Mouse (Mus musculus): ENCODE measurements at regions not wholly inside any gene's neighbourhood (a gene's known extent, or its start where the extent isn't known, plus 50 kb on each side); places are given as distances from the start of the nearest gene placed in this dataset.

DNA sequence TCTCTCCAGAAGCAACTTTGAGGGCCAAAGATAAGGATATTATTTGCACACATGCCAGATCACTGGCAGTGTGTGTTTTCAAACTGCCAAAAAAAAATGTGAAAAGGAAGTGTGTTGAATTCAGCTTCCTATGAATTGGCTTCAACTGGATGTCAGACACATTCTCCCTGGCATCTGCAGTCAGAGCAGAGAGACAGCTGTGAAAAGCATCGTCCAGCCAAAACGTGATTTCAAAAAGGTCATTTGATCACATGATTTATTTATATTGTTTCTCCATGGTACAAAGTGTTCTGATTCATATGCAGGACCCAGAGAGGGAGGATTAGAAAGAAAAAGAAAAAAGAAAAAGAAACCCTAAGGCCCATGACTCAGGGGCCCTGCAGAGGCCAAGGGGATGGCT is 207.2 kb upstream of the Adamts9 start:
- TF ChIP-seq CTCF (IDR thresholded peaks at IDR 0.05; ENCODE audit: low read depth): no peak
- Histone ChIP-seq H3K27me3 (ENCODE audit: insufficient read depth, low read length) (no peaks in the 10 kb centered on the region), H3K36me3 (ENCODE audit: insufficient read depth) (no peaks in the 10 kb centered on the region), H3K4me1 (ENCODE audit: insufficient read depth) (0 out of 2 replicates have a peak, but pooled peaks cover 6% of the 10 kb centered on the region), H3K9me3 (ENCODE audit: low read depth, low read length) (no peaks in the 10 kb centered on the region), H3K4me3 (ENCODE audit: low read depth, low read length) (no peak overlapping the region), H3K9ac (no peak overlapping the region), H3K4me2 (no peak overlapping the region), H3K27ac (ENCODE audit: low read depth) (peak overlapping the region; percentile 48; the same call in 1 of the 2 replicates)
- peak; percentile 87 for ATAC-seq (ENCODE audit: insufficient read depth)
- 20% methylated on average over 2 of the region's 2 CpGs for WGBS
- DNase-seq: peak; percentile 88

DNA sequence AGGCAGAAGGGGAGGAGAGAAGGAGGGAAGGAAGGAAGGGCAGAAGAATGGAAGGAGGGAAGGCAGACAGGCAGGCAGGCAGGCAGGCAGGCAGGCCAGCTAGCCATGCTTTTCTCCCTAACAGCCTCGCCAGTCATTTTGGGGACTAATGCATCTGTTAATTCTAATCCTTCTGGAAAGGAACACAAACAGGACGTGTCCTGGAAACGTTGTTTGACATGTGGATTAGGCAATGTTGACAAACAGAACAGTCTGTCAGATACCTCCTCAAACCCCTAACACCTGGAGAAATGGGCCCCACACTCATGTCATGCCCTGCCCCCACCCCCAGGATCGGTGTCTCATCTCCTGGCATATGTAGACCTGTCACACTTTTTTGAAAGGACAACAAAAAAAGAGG is 206.7 kb upstream of the Adamts9 start:
- ATAC-seq (ENCODE audit: insufficient read depth): peak; percentile 76; the same call in 1 of the 2 replicates

DNA sequence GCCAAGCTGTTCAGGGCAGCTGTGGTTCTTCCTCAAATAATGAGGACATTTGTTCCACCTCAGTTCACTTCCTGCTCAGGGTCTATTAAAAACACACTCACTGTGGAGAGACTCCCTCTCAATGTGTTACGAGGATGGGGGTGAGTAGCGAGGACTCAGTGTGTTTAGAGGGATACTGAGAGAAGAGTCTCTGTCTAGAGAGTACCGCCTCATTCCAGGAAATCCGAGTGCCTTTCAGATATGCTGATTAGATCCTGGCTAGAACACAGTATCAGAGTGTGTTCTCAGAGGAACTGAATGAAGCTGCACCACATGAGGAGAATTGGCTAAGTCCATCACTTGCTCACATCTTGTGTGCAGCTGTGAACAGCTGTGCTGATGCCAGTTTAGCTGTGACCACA is 197.0 kb upstream of the Adamts9 start:
- WGBS: 42% methylated on average over 4 of the region's 4 CpGs
- Histone ChIP-seq H3K9ac (no peak overlapping the region), H3K9me3 (ENCODE audit: low read depth, low read length) (no peaks in the 10 kb centered on the region), H3K36me3 (ENCODE audit: insufficient read depth) (no peaks in the 10 kb centered on the region), H3K4me3 (ENCODE audit: low read depth, low read length) (no peak overlapping the region), H3K27me3 (ENCODE audit: insufficient read depth, low read length) (no peaks in the 10 kb centered on the region), H3K4me1 (ENCODE audit: insufficient read depth) (no peaks in the 10 kb centered on the region), H3K27ac (ENCODE audit: low read depth) (no peak overlapping the region), H3K4me2 (no peak overlapping the region)
- peak; percentile 24 for DNase-seq
- ATAC-seq (ENCODE audit: insufficient read depth): no peak
- TF ChIP-seq CTCF (IDR thresholded peaks at IDR 0.05; ENCODE audit: low read depth): no peak

More for the DNA sequence above, 206.7 kb upstream of the Adamts9 start:
- Histone ChIP-seq H3K4me3 (ENCODE audit: low read depth, low read length) (no peak overlapping the region), H3K27ac (ENCODE audit: low read depth) (peak overlapping the region; percentile 48; the same call in 1 of the 2 replicates), H3K4me1 (ENCODE audit: insufficient read depth) (0 out of 2 replicates have a peak, but pooled peaks cover 6% of the 10 kb centered on the region), H3K9ac (no peak overlapping the region), H3K27me3 (ENCODE audit: insufficient read depth, low read length) (no peaks in the 10 kb centered on the region), H3K9me3 (ENCODE audit: low read depth, low read length) (no peaks in the 10 kb centered on the region), H3K4me2 (no peak overlapping the region), H3K36me3 (ENCODE audit: insufficient read depth) (no peaks in the 10 kb centered on the region)
- DNase-seq: peak; percentile 73
- WGBS: 14% methylated on average over 4 of the region's 4 CpGs
- no peak for TF ChIP-seq CTCF (IDR thresholded peaks at IDR 0.05; ENCODE audit: low read depth)

DNA sequence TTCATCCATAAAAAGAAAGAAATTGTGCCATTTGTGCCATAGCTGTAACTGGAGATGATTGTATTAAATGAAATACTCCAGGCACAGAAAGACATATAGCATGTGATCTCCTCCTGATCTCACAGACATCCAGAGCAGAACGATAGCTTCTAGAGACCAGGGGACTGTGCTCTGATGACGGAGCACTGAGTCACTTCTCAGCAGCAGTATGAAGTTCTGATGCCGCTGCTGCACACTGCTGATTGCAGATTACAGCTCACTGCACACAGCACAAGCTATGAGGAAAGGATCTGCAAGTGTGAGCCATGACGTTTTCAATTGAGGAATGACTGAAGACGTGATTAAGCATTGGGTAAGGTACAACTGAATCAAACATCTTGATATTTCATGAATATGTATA is 190.6 kb upstream of the Adamts9 start:
- Histone ChIP-seq H3K36me3 (ENCODE audit: insufficient read depth) (no peaks in the 10 kb centered on the region), H3K4me3 (ENCODE audit: low read depth, low read length) (no peak overlapping the region), H3K4me1 (ENCODE audit: insufficient read depth) (peaks cover 3% of the 10 kb centered on the region; the same call in 1 of the 2 replicates), H3K9ac (no peak overlapping the region), H3K27ac (ENCODE audit: low read depth) (no peak overlapping the region), H3K27me3 (ENCODE audit: insufficient read depth, low read length) (no peaks in the 10 kb centered on the region), H3K4me2 (no peak overlapping the region), H3K9me3 (ENCODE audit: low read depth, low read length) (no peaks in the 10 kb centered on the region)
- no peak for ATAC-seq (ENCODE audit: insufficient read depth)
- 60% methylated on average over 5 of the region's 5 CpGs for WGBS
- TF ChIP-seq CTCF (IDR thresholded peaks at IDR 0.05; ENCODE audit: low read depth): no peak
- DNase-seq: no peak

DNA sequence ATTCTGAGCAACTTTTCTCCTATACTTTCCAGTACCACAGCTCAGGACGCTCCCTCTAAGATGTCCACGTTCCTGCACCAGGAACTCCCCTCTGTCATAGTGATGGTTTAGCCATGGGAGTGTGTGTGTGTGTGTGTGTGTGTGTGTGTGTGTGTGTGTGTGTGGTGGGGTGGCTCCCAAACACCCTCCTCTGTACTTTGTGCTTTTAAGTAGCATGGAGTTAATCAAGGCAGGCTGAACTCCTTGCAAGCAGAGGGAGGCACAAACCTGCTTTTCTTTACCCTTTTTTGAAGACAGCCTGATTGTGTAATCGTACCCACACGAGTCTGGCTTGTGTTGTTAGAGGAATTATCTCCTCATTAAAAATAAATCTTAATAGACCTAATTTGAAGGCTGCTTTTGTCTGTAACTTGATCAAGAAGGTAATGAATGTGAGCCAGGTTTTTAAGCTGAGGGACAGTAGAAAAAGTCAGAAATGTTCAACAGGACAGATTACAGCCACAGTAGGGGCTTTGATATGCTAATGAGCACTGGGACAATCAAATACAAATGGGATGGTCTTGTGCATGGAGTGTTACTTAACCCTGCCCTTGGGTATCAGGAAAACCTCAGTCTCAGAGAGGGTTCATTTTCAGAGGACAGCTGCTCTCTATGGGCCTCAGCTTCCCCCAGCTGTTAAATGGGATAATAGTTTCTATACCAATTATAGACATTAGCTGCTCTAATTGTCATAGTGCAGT is 187.8 kb upstream of the Adamts9 start:
- Histone ChIP-seq H3K9me3 (ENCODE audit: low read depth, low read length) (no peaks in the 10 kb centered on the region), H3K4me2 (no peak overlapping the region), H3K36me3 (ENCODE audit: insufficient read depth) (no peaks in the 10 kb centered on the region), H3K27ac (ENCODE audit: low read depth) (no peak overlapping the region), H3K4me1 (ENCODE audit: insufficient read depth) (peaks cover 3% of the 10 kb centered on the region; the same call in 1 of the 2 replicates), H3K4me3 (ENCODE audit: low read depth, low read length) (no peak overlapping the region), H3K9ac (no peak overlapping the region), H3K27me3 (ENCODE audit: insufficient read depth, low read length) (no peaks in the 10 kb centered on the region)
- WGBS: 52% methylated on average over 4 of the region's 4 CpGs
- ATAC-seq (ENCODE audit: insufficient read depth): no peak
- no peak for TF ChIP-seq CTCF (IDR thresholded peaks at IDR 0.05; ENCODE audit: low read depth)
- no peak for DNase-seq

DNA sequence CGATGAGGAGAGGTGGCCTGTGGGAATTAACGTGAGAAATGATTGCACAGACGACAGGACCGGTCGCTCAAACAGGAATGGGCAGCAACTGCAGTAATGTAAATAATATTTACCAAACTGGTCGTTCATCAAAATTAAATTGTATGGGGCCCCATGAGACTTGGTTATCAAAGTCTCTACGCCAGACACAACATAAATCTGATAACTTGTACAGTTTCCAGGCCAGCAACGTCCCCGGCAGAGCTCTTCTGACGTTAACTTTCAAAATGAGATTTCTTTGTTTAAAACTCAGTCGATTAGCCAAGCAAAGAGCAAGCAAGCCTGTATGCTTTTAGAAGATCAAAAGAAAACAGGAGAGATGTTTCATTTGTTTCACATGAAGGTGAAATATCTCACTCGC is 176.2 kb upstream of the Adamts9 start:
- Histone ChIP-seq H3K36me3 (ENCODE audit: insufficient read depth) (no peaks in the 10 kb centered on the region), H3K4me1 (ENCODE audit: insufficient read depth) (peaks cover 9% of the 10 kb centered on the region), H3K9ac (no peak overlapping the region), H3K27me3 (ENCODE audit: insufficient read depth, low read length) (no peaks in the 10 kb centered on the region), H3K9me3 (ENCODE audit: low read depth, low read length) (no peaks in the 10 kb centered on the region), H3K4me2 (peak overlapping the region; percentile 8; the same call in 1 of the 2 replicates), H3K27ac (ENCODE audit: low read depth) (peak overlapping the region; percentile 37; the same call in 1 of the 2 replicates), H3K4me3 (ENCODE audit: low read depth, low read length) (no peak overlapping the region)
- 26% methylated on average over 12 of the region's 12 CpGs for WGBS
- DNase-seq: peak; percentile 85
- ATAC-seq (ENCODE audit: insufficient read depth): peak; percentile 56
- no peak for TF ChIP-seq CTCF (IDR thresholded peaks at IDR 0.05; ENCODE audit: low read depth)

DNA sequence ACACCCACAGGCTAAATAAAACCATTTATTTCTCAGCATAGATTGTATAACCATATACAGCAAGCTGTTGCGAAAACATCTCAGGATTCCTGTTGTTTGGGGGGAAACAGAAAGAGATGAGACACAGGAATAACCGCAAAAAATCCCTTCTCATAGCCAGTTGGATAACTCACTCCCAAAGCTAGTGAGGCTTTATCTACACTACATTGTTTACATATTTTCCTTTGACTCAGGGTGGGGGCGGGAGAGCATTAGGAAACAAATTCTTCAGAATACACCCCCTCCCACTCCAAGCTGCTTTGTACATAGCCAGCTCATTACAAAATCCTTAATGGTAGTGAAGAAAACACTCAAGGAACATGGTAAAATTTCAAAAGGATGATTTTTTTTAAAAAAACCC is 170.1 kb upstream of the Adamts9 start:
- Histone ChIP-seq H3K9me3 (ENCODE audit: low read depth, low read length) (no peaks in the 10 kb centered on the region), H3K4me2 (no peak overlapping the region), H3K4me3 (ENCODE audit: low read depth, low read length) (no peak overlapping the region), H3K36me3 (ENCODE audit: insufficient read depth) (no peaks in the 10 kb centered on the region), H3K27me3 (ENCODE audit: insufficient read depth, low read length) (no peaks in the 10 kb centered on the region), H3K9ac (no peak overlapping the region), H3K27ac (ENCODE audit: low read depth) (no peak overlapping the region), H3K4me1 (ENCODE audit: insufficient read depth) (no peaks in the 10 kb centered on the region)
- 52% methylated on average over 3 of the region's 3 CpGs for WGBS
- TF ChIP-seq CTCF (IDR thresholded peaks at IDR 0.05; ENCODE audit: low read depth): no peak
- DNase-seq (peak; percentile 37), ATAC-seq (ENCODE audit: insufficient read depth) (no peak; the same call in 1 of the 2 replicates)

Data from lung, embryonic 14.5 days (tissue).